Mouse (Mus musculus): ENCODE results near the gene Chn2.

- TF ChIP-seq CTCF (conservative IDR thresholded peaks at IDR 0.05; ENCODE audit: insufficient read depth, insufficient read length, low read depth, low read length): no peak
- no peak for TF ChIP-seq POLR2A (IDR thresholded peaks at IDR 0.05; ENCODE audit: low read depth, low read length)
Measured at GRCm38 (mm10) chr6:54046884-54047747, 7.8 kb downstream of the Chn2 start.

All from kidney, adult 2 months (tissue).